Mouse (Mus musculus) bone marrow macrophage, adult 2 months (primary cell): ENCODE results near the gene Dtx2. TPM values are rescaled to one million over a fixed set of nuclear protein-coding genes. Genes with fewer than 3 reads are reported as not detected.
"Not testable (repeated sequence)": the region's sequence is repeated elsewhere in the genome, so short reads cannot be mapped to it uniquely, and the experiment has no call there.

Experiments
- H3K27ac ChIP-seq: 2 replicates; pipeline ENCODE4 v1.5.1; 2012; ENCODE audit warnings: low read depth, low read length; ENCODE audit not compliant: insufficient read depth
- H3K4me1 ChIP-seq: 2 replicates; pipeline ENCODE4 v1.6.1; 2012; ENCODE audit warnings: low read length; ENCODE audit not compliant: control insufficient read depth, insufficient read depth
- H3K4me3 ChIP-seq: 2 replicates; pipeline ENCODE4 v1.5.1; 2012; ENCODE audit warnings: mild to moderate bottlenecking, low read length, moderate library complexity; ENCODE audit not compliant: insufficient read depth
- CTCF ChIP-seq: IDR thresholded peaks from 2 replicates; pipeline ENCODE4 v1.5.1; 2012; ENCODE audit warnings: low read depth, mild to moderate bottlenecking, low read length, moderate library complexity
- POLR2A ChIP-seq: IDR thresholded peaks from 2 replicates; pipeline ENCODE4 v1.6.1; 2012; ENCODE audit warnings: mild to moderate bottlenecking, low read depth, low read length, borderline replicate concordance
- polyA plus RNA-seq: library from polyadenylated mRNA; stranded (reverse); fragments of >200 nt; gene quantifications from 2 replicates; pipeline ENCODE4 v1.2.4, GENCODE M21; 2012; ENCODE audit not compliant: missing spikeins, insufficient read depth, insufficient read length

Dtx2 gene
- polyA plus RNA-seq, 1 experiment, result 9.5 TPM

DNA sequence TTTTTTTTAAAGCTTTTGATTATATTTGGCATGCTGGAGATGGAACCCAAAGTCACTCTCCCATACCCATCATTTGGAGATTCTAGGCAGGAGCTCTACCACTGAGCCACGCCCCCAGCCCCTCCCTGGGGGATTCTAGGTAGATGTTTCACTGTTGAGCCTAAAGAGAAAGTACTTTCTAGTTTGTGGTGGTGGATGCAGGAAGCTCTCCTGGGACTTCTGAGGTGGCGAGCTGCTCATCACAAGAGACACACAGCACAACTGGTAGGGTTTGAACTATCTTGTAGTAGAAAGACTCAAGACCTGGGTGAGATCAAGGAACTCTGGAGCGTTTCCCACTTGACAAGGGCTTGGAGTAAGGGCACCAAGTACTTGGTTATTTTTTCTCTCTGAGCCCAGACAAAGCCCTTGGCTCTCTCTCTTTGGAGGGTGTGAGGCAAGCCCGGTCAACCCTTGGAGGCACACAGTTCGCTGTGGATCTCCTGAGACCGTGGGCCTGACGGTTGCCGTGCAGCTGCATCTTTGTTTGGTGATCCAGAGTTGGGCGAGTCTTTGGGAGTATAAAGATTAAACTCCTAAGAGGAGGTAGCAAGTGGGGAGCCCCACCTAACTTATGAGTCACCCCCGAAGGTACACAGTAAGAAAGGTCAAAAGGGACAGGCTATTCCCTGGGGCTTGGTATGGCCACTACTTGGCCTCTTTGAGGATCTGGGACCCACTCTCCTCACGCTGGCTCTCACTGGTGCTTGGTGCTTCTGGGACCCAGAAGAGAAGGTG lies 59.9 kb downstream of the Dtx2 start, which contains the start of gene Upk3bl:
Gene Upk3bl, plus strand, starts transcription at position 192 of the 777 bp plus-strand sequence.
- no peak for TF ChIP-seq CTCF
- TF ChIP-seq POLR2A, result no peak
- no peak within 1 kb of the TSS for H3K27ac ChIP-seq
- no peaks in the 10 kb centered on the region for H3K4me1 ChIP-seq
- no peak within 1 kb of the TSS for H3K4me3 ChIP-seq

DNA sequence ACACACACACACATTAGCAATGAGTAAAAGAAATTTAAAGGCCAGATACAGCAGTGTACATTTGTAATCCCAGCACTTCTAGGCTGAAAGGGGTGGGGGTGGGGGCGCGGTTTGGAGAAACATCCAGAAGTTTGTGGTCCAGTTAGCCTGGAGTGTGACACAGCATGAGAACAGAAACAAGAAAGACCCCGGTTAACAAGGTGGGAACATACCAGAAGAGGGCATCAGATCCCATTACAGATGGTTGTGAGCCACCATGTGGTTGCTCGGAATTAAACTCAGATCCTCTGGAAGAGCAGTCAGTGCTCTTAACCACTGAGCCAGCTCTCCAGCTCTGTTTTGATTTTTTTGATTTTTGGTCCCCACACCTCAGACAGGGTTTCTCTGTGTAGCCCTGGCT lies 61.5 kb downstream of the Dtx2 start:
- TF ChIP-seq POLR2A, result no peak
- no peak for TF ChIP-seq CTCF
- no peak overlapping the region for H3K27ac ChIP-seq
- H3K4me1 ChIP-seq, result no peaks in the 10 kb centered on the region
- no peak overlapping the region for H3K4me3 ChIP-seq

DNA sequence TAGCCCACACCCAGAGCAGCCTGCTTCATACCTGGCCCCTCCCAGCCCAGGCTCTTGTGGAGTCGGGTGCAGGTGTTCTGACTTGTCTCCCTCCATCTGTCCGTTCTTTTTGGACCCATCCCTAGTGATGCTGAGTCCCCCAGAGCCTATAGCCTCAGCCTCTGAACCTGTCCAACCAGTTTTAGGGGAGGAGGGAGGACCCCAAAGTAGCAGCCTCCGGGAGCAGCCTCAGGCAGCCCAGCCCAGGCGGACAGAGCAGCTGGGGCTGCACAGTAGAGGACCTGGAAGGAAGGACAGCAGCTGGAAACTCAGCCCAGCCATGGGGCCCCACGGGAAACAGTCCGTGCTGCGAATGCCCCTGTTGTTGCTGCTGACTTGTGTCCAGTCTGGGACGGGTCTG lies 62.5 kb downstream of the Dtx2 start:
- Histone ChIP-seq H3K27ac (no peak overlapping the region), H3K4me1 (no peaks in the 10 kb centered on the region), H3K4me3 (no peak overlapping the region)
- TF ChIP-seq POLR2A (no peak), CTCF (no peak)

DNA sequence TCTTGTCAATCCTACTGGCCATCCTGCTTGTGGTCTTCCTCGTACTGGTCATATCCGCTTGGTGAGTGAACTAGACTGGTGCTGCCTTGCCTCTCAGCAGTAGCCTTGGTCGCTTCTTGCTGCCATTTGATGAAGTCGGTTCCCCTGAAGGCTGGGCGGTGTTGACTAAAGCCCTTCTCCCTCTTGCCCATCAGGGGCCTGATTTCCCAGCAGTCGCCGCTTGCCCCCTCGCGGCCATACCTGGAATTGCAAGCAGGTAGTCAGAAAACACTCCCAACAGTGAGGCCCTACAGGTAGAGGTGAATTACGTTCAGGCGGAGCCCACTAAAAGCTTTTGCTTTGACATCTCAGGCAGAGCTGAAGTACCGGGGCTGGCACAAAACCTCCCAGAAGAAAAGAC lies 67.0 kb downstream of the Dtx2 start:
- H3K27ac ChIP-seq, result no peak overlapping the region
- no peak overlapping the region for H3K4me3 ChIP-seq
- H3K4me1 ChIP-seq, result no peaks in the 10 kb centered on the region
- TF ChIP-seq CTCF (peak; percentile 94), POLR2A (no peak)

DNA sequence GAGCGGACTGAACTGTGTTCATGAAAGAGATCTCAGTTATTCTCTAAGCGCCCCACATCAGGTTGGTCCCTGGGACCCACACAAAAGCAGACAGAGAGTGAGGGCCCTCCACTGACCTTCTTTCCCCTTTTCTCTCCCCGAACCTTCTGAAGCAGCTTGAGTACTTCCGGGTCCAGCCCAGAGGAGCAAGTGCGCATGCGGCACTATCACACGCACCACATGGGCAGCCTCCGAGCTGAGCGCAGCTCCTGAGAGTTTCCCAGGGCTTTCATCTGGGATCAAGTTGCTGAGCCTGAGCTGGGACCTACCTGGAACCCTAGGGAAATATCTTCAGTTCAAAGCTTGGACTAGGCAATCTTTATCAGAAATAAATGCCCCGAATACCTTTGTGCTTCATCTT lies 69.3 kb downstream of the Dtx2 start:
- TF ChIP-seq CTCF (no peak), POLR2A (no peak)
- no peak overlapping the region for H3K4me3 ChIP-seq
- H3K4me1 ChIP-seq, result peaks cover 3% of the 10 kb centered on the region
- no peak overlapping the region for H3K27ac ChIP-seq

DNA sequence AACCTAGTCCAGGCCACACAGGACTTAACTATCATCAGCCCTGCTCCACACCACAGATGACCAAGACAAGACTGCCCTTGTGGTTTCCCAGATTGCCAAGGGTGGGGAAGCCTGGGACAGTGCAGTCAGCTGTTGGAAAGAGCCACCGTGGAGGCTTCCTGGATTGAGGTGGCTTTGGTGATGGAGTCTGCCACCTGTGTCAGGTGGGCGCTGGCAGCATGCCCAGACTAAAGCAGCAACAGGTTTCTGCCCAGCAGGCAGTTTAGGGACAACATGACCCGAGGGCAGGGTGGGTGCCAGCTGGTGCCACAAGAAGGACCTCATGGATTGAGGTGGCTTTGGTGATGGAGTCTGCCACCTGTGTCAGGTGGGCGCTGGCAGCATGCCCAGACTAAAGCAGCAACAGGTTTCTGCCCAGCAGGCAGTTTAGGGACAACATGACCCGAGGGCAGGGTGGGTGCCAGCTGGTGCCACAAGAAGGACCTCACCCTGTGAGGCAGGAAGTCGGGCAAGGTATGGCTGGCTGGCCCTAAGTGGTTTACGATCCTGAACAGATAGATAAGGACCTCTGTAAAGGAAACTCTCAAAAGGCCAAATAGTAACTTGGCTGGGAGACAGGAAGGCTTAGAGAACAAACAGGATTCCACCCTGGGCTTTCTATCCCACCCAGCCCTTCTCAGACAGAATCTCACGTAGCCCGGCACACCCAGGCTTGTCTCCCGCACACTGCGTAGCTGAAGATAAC lies 72.0 kb downstream of the Dtx2 start:
- H3K27ac ChIP-seq, H3K4me3 ChIP-seq: not testable (repeated sequence)
- H3K4me1 ChIP-seq, result peaks cover 17% of the 10 kb centered on the region

DNA sequence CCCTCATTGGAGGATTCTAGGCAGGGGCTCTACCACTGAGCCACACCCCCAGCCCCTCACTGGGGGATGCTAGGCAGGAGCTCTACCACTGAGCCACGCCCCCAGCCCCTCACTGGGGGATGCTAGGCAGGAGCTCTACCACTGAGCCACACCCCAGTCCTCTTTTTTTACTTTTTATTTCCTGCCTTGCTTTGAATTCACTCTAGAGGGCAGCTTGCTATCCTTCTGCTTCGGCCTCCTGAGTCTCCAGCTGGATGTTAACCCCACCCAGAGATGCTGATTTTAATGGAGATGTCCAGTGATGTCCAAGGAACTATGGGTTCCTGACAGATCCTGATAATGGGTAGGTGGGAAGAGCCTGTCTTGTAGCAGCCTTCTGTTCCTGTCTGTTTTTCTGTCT lies 74.8 kb downstream of the Dtx2 start:
- peaks cover 17% of the 10 kb centered on the region for H3K4me1 ChIP-seq
- no peak overlapping the region for H3K4me3 ChIP-seq
- no peak overlapping the region for H3K27ac ChIP-seq
- TF ChIP-seq POLR2A (no peak), CTCF (peak; percentile 18; the same call in 1 of the 2 replicates)

DNA sequence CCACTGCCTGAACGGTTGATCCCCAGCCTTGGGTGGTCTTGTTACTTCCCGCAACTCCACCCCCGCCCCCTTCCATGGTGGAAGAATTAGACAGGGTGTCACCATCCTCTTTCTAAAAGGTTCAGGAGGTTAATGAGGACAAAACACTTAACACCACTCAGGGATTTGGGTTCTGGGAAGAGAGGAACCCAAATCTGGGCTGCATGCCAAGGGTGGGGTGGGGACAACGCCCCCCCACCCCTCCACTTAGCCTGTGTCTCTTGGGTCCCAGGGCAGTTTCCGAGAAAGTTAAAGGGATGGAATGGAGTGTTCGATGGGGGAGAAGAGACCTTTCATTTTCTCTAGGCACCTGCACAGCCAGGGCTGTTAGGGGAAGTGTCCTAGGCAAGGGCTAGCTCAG lies 78.5 kb downstream of the Dtx2 start:
- Histone ChIP-seq H3K4me1 (peaks cover 32% of the 10 kb centered on the region), H3K27ac (no peak overlapping the region), H3K4me3 (no peak overlapping the region)
- TF ChIP-seq CTCF, result no peak
- TF ChIP-seq POLR2A, result no peak

DNA sequence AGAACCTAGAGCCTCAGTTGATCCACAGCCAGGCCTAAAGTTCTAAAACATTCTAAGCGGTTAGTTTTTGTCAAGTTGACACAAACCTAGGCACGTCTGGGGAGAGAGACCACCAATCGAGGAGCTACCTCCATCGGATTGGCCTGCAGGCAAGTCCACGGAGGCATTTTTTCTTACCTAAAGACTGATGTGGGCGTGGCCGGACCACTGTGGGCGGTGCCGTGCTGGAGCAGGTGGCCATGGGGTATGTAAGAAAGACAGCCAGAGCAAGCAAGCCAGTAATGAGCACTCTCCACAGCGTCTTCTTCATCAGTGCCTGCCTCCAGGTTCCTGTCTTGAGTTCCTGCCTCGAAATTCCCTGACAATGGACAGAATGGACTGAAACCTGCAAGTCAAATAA lies 78.9 kb downstream of the Dtx2 start:
- Histone ChIP-seq H3K4me1 (peaks cover 32% of the 10 kb centered on the region), H3K4me3 (no peak overlapping the region)
- no peak for TF ChIP-seq POLR2A
- no peak for TF ChIP-seq CTCF

DNA sequence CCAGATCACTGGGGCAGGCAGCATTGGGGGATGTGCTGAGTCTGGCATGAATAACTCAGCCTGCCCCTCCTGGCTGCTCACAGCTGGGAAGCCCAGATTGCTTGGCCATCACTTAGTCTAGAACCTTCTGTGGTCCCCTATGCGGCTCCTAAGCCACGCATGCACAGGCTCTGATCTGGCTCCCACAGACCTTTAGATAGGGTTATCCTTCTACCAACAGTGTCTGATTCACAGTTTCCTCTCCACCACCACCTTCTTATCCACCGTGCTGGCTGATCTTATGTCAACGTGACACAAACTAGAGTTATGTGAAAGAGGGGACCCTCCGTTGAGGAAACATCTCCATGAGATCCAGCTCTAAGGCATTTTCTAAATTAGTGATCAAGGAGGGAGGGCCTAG lies 80.5 kb downstream of the Dtx2 start:
- Histone ChIP-seq H3K4me3 (no peak overlapping the region), H3K4me1 (peaks cover 17% of the 10 kb centered on the region), H3K27ac (no peak overlapping the region)
- TF ChIP-seq POLR2A (no peak), CTCF (no peak)

More for the DNA sequence above, 78.9 kb downstream of the Dtx2 start:
- no peak overlapping the region for H3K27ac ChIP-seq
